Mouse (Mus musculus) C2C12 (cell line): ENCODE results near the gene Ndufs7.
"Not testable (repeated sequence)": the region's sequence is repeated elsewhere in the genome, so short reads cannot be mapped to it uniquely, and the experiment has no call there.

Experiments
- CEBPB ChIP-seq: IDR thresholded peaks from one replicate; pipeline ENCODE4 v1.6.1; 2011; ENCODE audit warnings: low read depth, mild to moderate bottlenecking, control low read depth, moderate library complexity
- CTCF ChIP-seq: IDR thresholded peaks from one replicate; pipeline ENCODE4 v1.5.1; 2011; ENCODE audit not compliant: control insufficient read depth, insufficient read depth, insufficient read length
- FOSL1 ChIP-seq: IDR thresholded peaks from one replicate; pipeline ENCODE4 v1.8.0; 2011; ENCODE audit warnings: mild to moderate bottlenecking, low read length; ENCODE audit not compliant: poor library complexity, insufficient read depth, severe bottlenecking
- MAX ChIP-seq: IDR thresholded peaks from one replicate; pipeline ENCODE4 v1.6.1; 2011; ENCODE audit warnings: mild to moderate bottlenecking, control low read depth
- MYOD1 ChIP-seq: IDR thresholded peaks from one replicate; pipeline ENCODE4 v1.6.1; 2011; ENCODE audit warnings: low read depth; ENCODE audit not compliant: control insufficient read depth, insufficient read length
- MYOG ChIP-seq: IDR thresholded peaks from one replicate; pipeline ENCODE4 v1.6.1; 2011; ENCODE audit not compliant: control insufficient read depth, insufficient read length; ENCODE audit errors: extremely low read depth

DNA sequence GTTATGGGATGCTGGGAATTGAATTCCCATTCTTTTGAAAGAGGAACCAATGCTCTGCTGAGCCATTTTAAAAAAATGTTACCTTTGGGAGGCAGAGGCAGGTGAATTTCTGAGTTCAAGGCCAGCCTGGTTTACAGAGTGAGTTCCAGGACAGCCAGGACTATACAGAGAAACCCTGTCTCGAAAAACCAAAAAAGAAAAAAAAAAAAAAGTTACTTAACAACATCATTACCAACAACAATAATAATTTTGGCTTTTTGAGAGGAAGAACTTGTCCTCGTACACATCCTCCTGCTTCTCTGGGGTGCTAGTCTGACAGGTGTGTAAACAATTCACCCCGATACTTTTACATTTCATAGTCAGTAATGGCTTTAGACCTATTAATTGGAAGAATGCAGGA, 484 bp upstream of the Ndufs7 start:
- not testable (repeated sequence) for TF ChIP-seq CTCF, MYOG, FOSL1, CEBPB, MAX, MYOD1
